Mouse (Mus musculus) subcutaneous adipose tissue, adult 2 months (tissue): ENCODE results near the gene Gabra6. TPM values are rescaled to one million over a fixed set of nuclear protein-coding genes. Genes with fewer than 3 reads are reported as not detected.

Experiments used
- polyA plus RNA-seq: library from polyadenylated mRNA; depleted of rRNA; stranded (reverse); fragments of >200 nt; gene quantifications from 2 replicates; pipeline ENCODE4 v1.2.3, GENCODE M21; 2012; ENCODE audit warnings: low replicate concordance; rRNA removed

The Gabra6 gene
- not detected in 2 replicates for polyA plus RNA-seq

GRCm38 (mm10) chr11:42320882-42321281, at the start of gene Gabra6:
Gabra6 (minus strand) TSS chr11:42321072.

Other genes with a start within 250 kb of the Gabra6 start
- 0.19 and 0.24 TPM in 2 replicates for gene Gabra1, start 138.1 kb downstream of the Gabra6 start, polyA plus RNA-seq
- gene Gabrb2, start 98.7 kb upstream of the Gabra6 start, polyA plus RNA-seq, result 0.27 and 0.51 TPM in 2 replicates